Mouse (Mus musculus) liver, embryonic 12.5 days (tissue): ENCODE measurements around the gene Fcrla. TPM values are rescaled to one million over a fixed set of nuclear protein-coding genes. Genes with fewer than 3 reads are reported as not detected.
"Not testable (repeated sequence)": the region's sequence is repeated elsewhere in the genome, so short reads cannot be mapped to it uniquely, and the experiment has no call there.

Source experiments
- ATAC-seq: fragments of 200-750 bp; cut with Nextera tagmentation; 2 replicates; pipeline ENCODE4 v1.8.0; 2017; ENCODE audit warnings: moderate number of reproducible peaks, mild to moderate bottlenecking, moderate library complexity
- H3K27ac ChIP-seq: fragments of 300-500 bp; sonication (generic); 2 replicates; pipeline ENCODE4 v1.5.1; 2016; ENCODE audit warnings: mild to moderate bottlenecking
- H3K27me3 ChIP-seq: fragments of 300-500 bp; sonication (generic); replicated peaks from 2 replicates; pipeline ENCODE4 v1.6.1; 2016; ENCODE audit warnings: mild to moderate bottlenecking, moderate library complexity
- H3K36me3 ChIP-seq: fragments of 300-500 bp; sonication (generic); 2 replicates; pipeline ENCODE4 v1.6.1; 2016; ENCODE audit warnings: mild to moderate bottlenecking, moderate library complexity
- H3K4me1 ChIP-seq: fragments of 300-500 bp; sonication (generic); 2 replicates; pipeline ENCODE4 v1.6.1; 2016
- H3K4me2 ChIP-seq: fragments of 300-500 bp; sonication (generic); 2 replicates; pipeline ENCODE4 v1.6.1; 2016; ENCODE audit warnings: mild to moderate bottlenecking, moderate library complexity
- H3K4me3 ChIP-seq: fragments of 300-500 bp; sonication (generic); 2 replicates; pipeline ENCODE4 v1.5.1; 2016; ENCODE audit warnings: mild to moderate bottlenecking, moderate library complexity
- H3K9ac ChIP-seq: fragments of 300-500 bp; sonication (generic); 2 replicates; pipeline ENCODE4 v1.6.1; 2016; ENCODE audit warnings: mild to moderate bottlenecking, moderate library complexity
- H3K9me3 ChIP-seq: fragments of 300-500 bp; sonication (generic); replicated peaks from 2 replicates; pipeline ENCODE4 v1.6.1; 2016; ENCODE audit warnings: mild to moderate bottlenecking, moderate library complexity
- WGBS: fragments of 180-500 bp; shearing (Covaris S2); methylation state at CpG from one replicate; pipeline ENCODE4 v1.1.7; 2016; ENCODE audit not compliant: insufficient replicate concordance; 5-methylcytosine and 5-hydroxymethylcytosine counted together
- polyA plus RNA-seq: library from polyadenylated mRNA; unstranded; fragments of >200 nt; fragmentation: Nextera tagmentation; extraction: Ambion mirVana; gene quantifications from 2 replicates; pipeline ENCODE4 v1.2.1, GENCODE M21; 2016

Fcrla gene
- polyA plus RNA-seq, 1 experiment from 2014 or later, result 0.21 TPM

- Histone ChIP-seq H3K9ac (no peak overlapping the region), H3K36me3 (no peaks in the 10 kb centered on the region), H3K4me2 (no peak overlapping the region), H3K27ac (no peak overlapping the region), H3K4me3 (no peak overlapping the region), H3K9me3 (no peaks in the 10 kb centered on the region), H3K4me1 (peaks cover 12% of the 10 kb centered on the region), H3K27me3 (no peaks in the 10 kb centered on the region)
- ATAC-seq, result no peak
- WGBS, result 39% methylated on average over 2 of the region's 2 CpGs
These were observed 32.4 kb upstream of the Fcrla start for GRCm38 (mm10) chr1:170959791-170960190.

- Histone ChIP-seq H3K27me3 (no peaks in the 10 kb centered on the region), H3K27ac (no peak overlapping the region), H3K4me3 (no peak overlapping the region), H3K36me3 (no peaks in the 10 kb centered on the region), H3K4me2 (no peak overlapping the region), H3K4me1 (peaks cover 14% of the 10 kb centered on the region), H3K9ac (no peak overlapping the region), H3K9me3 (no peaks in the 10 kb centered on the region)
- no peak for ATAC-seq
- 35% methylated on average over 3 of the region's 3 CpGs for WGBS
These were observed 30.8 kb upstream of the Fcrla start for GRCm38 (mm10) chr1:170958225-170958624.

DNA sequence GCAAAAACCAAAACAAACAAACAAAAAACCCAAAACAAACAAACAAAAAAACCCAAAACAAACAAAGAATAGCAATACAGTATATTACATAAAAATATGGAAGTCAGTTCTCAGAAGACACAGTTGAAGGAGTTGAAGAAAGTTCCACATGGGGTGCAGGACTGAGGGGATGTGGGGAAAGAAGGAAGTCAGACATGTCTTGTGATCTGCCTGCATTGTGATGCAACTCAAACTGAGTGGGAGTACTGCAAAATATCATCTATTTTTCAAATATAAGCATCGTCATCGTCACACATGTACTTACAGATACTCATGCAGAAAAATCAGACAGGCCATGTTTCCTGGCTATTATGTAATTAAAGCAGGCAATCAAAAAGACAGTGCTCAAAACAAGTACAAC lies 25.8 kb upstream of the Fcrla start:
- no peak for ATAC-seq
- Histone ChIP-seq H3K36me3 (no peaks in the 10 kb centered on the region), H3K4me3 (no peak overlapping the region), H3K4me2 (no peak overlapping the region), H3K27ac (no peak overlapping the region; the same call in 1 of the 2 replicates), H3K9me3 (no peaks in the 10 kb centered on the region), H3K4me1 (peaks cover 17% of the 10 kb centered on the region), H3K27me3 (no peaks in the 10 kb centered on the region), H3K9ac (no peak overlapping the region)
- 63% methylated on average over 2 of the region's 2 CpGs for WGBS

GRCm38 (mm10) chr1:170950772-170951171 lies 23.4 kb upstream of the Fcrla start:
- Histone ChIP-seq H3K9me3 (peaks cover 6% of the 10 kb centered on the region), H3K4me3 (no peak overlapping the region), H3K9ac (no peak overlapping the region), H3K4me2 (no peak overlapping the region), H3K27me3 (no peaks in the 10 kb centered on the region), H3K36me3 (no peaks in the 10 kb centered on the region), H3K4me1 (peaks cover 17% of the 10 kb centered on the region), H3K27ac (no peak overlapping the region)
- 12% methylated on average over 3 of the region's 3 CpGs for WGBS
- peak; percentile 63; the same call in 1 of the 2 replicates for ATAC-seq

DNA sequence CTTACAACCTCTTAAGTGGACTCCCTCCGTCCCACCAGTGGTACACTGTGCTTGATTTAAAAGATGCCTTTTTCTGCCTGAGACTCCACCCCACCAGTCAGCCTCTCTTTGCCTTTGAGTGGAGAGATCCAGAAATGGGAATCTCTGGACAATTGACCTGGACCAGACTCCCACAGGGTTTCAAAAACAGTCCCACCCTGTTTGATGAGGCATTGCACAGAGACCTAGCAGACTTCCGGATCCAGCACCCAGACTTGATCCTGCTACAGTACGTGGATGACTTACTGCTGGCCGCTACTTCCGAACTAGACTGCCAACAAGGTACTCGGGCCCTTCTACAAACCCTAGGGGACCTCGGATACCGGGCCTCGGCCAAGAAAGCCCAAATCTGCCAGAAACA lies 17.5 kb upstream of the Fcrla start:
- not testable (repeated sequence) for H3K4me1 ChIP-seq

GRCm38 (mm10) chr1:170944151-170944550 lies 16.8 kb upstream of the Fcrla start:
- not testable (repeated sequence) for H3K27ac ChIP-seq, H3K36me3 ChIP-seq, H3K9ac ChIP-seq, ATAC-seq, H3K4me1 ChIP-seq, H3K27me3 ChIP-seq, H3K4me2 ChIP-seq, H3K4me3 ChIP-seq
- peaks cover 23% of the 10 kb centered on the region for H3K9me3 ChIP-seq
- 84% methylated on average over 9 of the region's 9 CpGs for WGBS

More for the DNA sequence above, 17.5 kb upstream of the Fcrla start:
- not testable (repeated sequence) for H3K4me2 ChIP-seq, H3K27me3 ChIP-seq, H3K36me3 ChIP-seq, ATAC-seq, H3K9ac ChIP-seq, H3K4me3 ChIP-seq, H3K27ac ChIP-seq
- 91% methylated on average over 7 of the region's 9 CpGs for WGBS
- H3K9me3 ChIP-seq, result peaks cover 23% of the 10 kb centered on the region

GRCm38 (mm10) chr1:170939255-170939654 lies 11.9 kb upstream of the Fcrla start:
- 78% methylated on average over 12 of the region's 12 CpGs for WGBS
- no peak for ATAC-seq
- no peak overlapping the region for H3K27ac ChIP-seq

GRCm38 (mm10) chr1:170934383-170934782 lies 7.0 kb upstream of the Fcrla start:
- no peak overlapping the region for H3K4me2 ChIP-seq
- no peak overlapping the region for H3K9ac ChIP-seq
- H3K9me3 ChIP-seq, result no peaks in the 10 kb centered on the region
- no peak for ATAC-seq
- H3K27ac ChIP-seq, result no peak overlapping the region
- WGBS, result 54% methylated on average over 2 of the region's 2 CpGs
- H3K4me1 ChIP-seq, result no peaks in the 10 kb centered on the region
- H3K4me3 ChIP-seq, result no peak overlapping the region
- no peaks in the 10 kb centered on the region for H3K27me3 ChIP-seq
- H3K36me3 ChIP-seq, result no peaks in the 10 kb centered on the region

More at GRCm38 (mm10) chr1:170939255-170939654, 11.9 kb upstream of the Fcrla start:
- no peaks in the 10 kb centered on the region for H3K27me3 ChIP-seq
- no peaks in the 10 kb centered on the region for H3K4me1 ChIP-seq
- no peaks in the 10 kb centered on the region for H3K36me3 ChIP-seq
- no peak overlapping the region for H3K4me3 ChIP-seq
- H3K9me3 ChIP-seq, result peaks cover 16% of the 10 kb centered on the region
- no peak overlapping the region for H3K4me2 ChIP-seq
- no peak overlapping the region for H3K9ac ChIP-seq

DNA sequence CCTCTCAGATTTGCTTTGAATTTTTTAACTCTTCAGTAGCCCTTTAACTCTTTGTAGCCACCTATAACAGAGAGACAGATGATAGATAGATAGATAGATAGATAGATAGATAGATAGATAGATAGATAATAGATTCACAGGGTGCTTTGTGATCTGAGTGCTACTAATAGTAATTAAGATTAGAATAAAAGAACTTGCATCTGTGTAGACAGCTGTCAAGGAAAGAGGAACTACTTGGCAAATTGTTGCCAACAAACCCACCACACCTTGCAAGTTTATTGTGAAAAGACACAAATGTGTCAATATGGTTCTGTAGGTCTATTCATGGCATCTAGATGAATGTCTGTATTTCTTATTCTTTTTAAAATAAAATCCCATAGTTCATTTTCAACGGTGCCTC lies 6.6 kb upstream of the Fcrla start:
- no peak overlapping the region for H3K27ac ChIP-seq
- ATAC-seq, result no peak
- H3K4me2 ChIP-seq, result no peak overlapping the region
- no peaks in the 10 kb centered on the region for H3K27me3 ChIP-seq
- no peaks in the 10 kb centered on the region for H3K36me3 ChIP-seq
- H3K9me3 ChIP-seq, result no peaks in the 10 kb centered on the region
- 56% methylated on average over 1 of the region's 1 CpGs for WGBS
- H3K4me1 ChIP-seq, result no peaks in the 10 kb centered on the region
- H3K4me3 ChIP-seq, result no peak overlapping the region
- no peak overlapping the region for H3K9ac ChIP-seq

DNA sequence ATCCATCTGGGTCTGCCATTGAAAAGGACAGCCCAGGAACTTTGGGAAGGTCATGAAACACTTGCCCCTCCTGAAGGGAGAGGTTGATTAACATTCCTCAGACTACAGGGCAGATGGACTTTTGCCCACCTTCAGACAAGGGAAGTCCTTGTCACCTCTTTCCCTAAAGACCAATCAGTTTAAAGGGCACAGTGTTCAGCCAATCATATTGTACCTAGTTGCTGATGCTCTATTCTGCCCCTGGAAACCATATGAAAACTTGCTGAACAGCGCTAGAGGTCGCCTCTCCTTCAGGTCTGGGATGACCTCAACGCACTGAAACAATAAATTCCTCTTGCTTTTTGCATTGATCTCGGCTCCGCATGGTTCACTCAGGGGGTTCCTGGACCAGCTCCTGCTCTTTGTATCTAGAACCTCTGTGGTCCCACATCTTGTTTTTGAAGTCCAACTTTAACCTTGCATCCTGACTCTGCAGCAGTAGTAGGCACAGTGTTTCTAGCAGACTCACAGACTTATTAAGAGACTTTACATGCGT lies 6.1 kb upstream of the Fcrla start:
- Histone ChIP-seq H3K27me3 (no peaks in the 10 kb centered on the region), H3K36me3 (no peaks in the 10 kb centered on the region), H3K27ac (no peak overlapping the region), H3K4me3 (no peak overlapping the region), H3K4me2 (no peak overlapping the region), H3K4me1 (no peaks in the 10 kb centered on the region), H3K9me3 (no peaks in the 10 kb centered on the region), H3K9ac (no peak overlapping the region)
- 65% methylated on average over 6 of the region's 6 CpGs for WGBS
- no peak for ATAC-seq

- Histone ChIP-seq H3K27ac (no peak overlapping the region), H3K27me3 (no peaks in the 10 kb centered on the region), H3K36me3 (no peaks in the 10 kb centered on the region), H3K4me1 (no peaks in the 10 kb centered on the region), H3K9ac (no peak overlapping the region), H3K4me3 (no peak overlapping the region), H3K4me2 (no peak overlapping the region), H3K9me3 (no peaks in the 10 kb centered on the region)
- WGBS, result 36% methylated on average over 3 of the region's 3 CpGs
- ATAC-seq, result no peak
These were observed 4.7 kb upstream of the Fcrla start for GRCm38 (mm10) chr1:170932043-170932442.

- ATAC-seq, result no peak
- no peak overlapping the region for H3K9ac ChIP-seq
- no peak overlapping the region for H3K4me2 ChIP-seq
- H3K27me3 ChIP-seq, result no peaks in the 10 kb centered on the region
- 72% methylated on average over 4 of the region's 4 CpGs for WGBS
- H3K9me3 ChIP-seq, result no peaks in the 10 kb centered on the region
- H3K4me3 ChIP-seq, result no peak overlapping the region
- no peaks in the 10 kb centered on the region for H3K36me3 ChIP-seq
- no peak overlapping the region for H3K27ac ChIP-seq
- peaks cover 4% of the 10 kb centered on the region; the same call in 1 of the 2 replicates for H3K4me1 ChIP-seq
These were observed 1.9 kb upstream of the Fcrla start for GRCm38 (mm10) chr1:170929245-170929644.

DNA sequence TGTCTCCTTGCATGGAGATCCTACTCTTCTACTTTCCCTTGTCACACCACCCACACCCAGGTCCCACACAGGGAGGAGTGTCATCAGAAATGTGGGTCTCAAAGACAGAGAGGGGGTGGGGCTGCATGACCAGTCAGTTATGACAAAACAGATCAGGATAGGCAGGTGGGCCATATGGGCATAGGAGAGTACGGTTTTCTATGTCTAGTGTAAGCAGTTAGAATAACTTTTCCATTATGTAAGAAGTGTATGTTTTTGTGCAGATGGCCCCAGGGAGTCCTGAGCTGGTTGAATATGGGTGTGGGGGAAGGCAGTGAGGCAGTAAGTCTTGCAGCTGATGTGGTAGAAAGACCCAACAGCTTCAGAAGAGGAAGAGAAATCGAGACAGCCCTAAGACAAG lies 1.1 kb upstream of the Fcrla start:
- Histone ChIP-seq H3K4me3 (no peak overlapping the region), H3K4me2 (no peak overlapping the region), H3K27ac (no peak overlapping the region), H3K27me3 (no peaks in the 10 kb centered on the region), H3K36me3 (no peaks in the 10 kb centered on the region), H3K9ac (no peak overlapping the region), H3K9me3 (no peaks in the 10 kb centered on the region), H3K4me1 (peaks cover 7% of the 10 kb centered on the region; the same call in 1 of the 2 replicates)
- ATAC-seq, result no peak
- 51% methylated on average over 2 of the region's 2 CpGs for WGBS
